Mouse (Mus musculus) myocyte (in vitro differentiated cells): Measurements from ENCODE around the gene Als2. TPM values are rescaled to one million over a fixed set of nuclear protein-coding genes. Genes with fewer than 3 reads are reported as not detected.

Source experiments
- H3K27me3 ChIP-seq: one replicate; pipeline ENCODE4 v1.6.1; 2011; ENCODE audit not compliant: control insufficient read depth, insufficient read depth, insufficient read length
- H3K36me3 ChIP-seq: one replicate; pipeline ENCODE4 v1.6.1; 2011; ENCODE audit not compliant: control insufficient read depth, insufficient read depth
- H3K4me2 ChIP-seq: one replicate; pipeline ENCODE4 v1.6.1; 2011; ENCODE audit warnings: low read depth, control low read depth
- H3K4me3 ChIP-seq: one replicate; pipeline ENCODE4 v1.5.1; 2011; ENCODE audit warnings: mild to moderate bottlenecking, control low read depth, moderate library complexity
- H3K79me2 ChIP-seq: one replicate; pipeline ENCODE4 v1.6.1; 2011; ENCODE audit not compliant: control insufficient read depth, insufficient read depth
- H3ac ChIP-seq: one replicate; pipeline ENCODE4 v1.6.1; 2011; ENCODE audit not compliant: control insufficient read depth, insufficient read length
- CEBPB ChIP-seq: IDR thresholded peaks from 2 replicates; pipeline ENCODE4 v1.6.1; 2011; ENCODE audit warnings: mild to moderate bottlenecking, moderate library complexity; ENCODE audit not compliant: poor library complexity, insufficient read depth, severe bottlenecking
- E2F4 ChIP-seq: IDR thresholded peaks from one replicate; pipeline ENCODE4 v1.6.1; 2011; ENCODE audit warnings: mild to moderate bottlenecking, control low read depth, moderate library complexity; ENCODE audit not compliant: insufficient read depth
- MAX ChIP-seq: IDR thresholded peaks from one replicate; pipeline ENCODE4 v1.6.1; 2011; ENCODE audit warnings: low read depth, mild to moderate bottlenecking, control low read depth
- MYOD1 ChIP-seq, 3 experiments: IDR thresholded peaks; one replicate each; pipeline ENCODE4 v1.6.1; 2011; ENCODE audit warnings: control low read depth in 2 of 3, low read depth in 2 of 3, mild to moderate bottlenecking in 2 of 3, moderate library complexity in 1 of 3; ENCODE audit not compliant: insufficient read length in 2 of 3, control insufficient read depth in 1 of 3
- MYOG ChIP-seq, 3 experiments: IDR thresholded peaks; one replicate each; pipeline ENCODE4 v1.6.1; 2011; ENCODE audit warnings: control low read depth in 2 of 3, low read depth in 2 of 3, mild to moderate bottlenecking in 2 of 3; ENCODE audit not compliant: insufficient read length in 2 of 3, control insufficient read depth in 1 of 3, insufficient read depth in 1 of 3
- POLR2A ChIP-seq: IDR thresholded peaks from one replicate; pipeline ENCODE4 v1.6.1; 2011; ENCODE audit warnings: low read depth, mild to moderate bottlenecking, control low read depth, moderate library complexity; ENCODE audit not compliant: insufficient read length
- POLR2AphosphoS2 ChIP-seq: IDR thresholded peaks from one replicate; pipeline ENCODE4 v1.6.1; 2011; ENCODE audit warnings: low read depth, control low read depth; ENCODE audit not compliant: insufficient read length
- REST ChIP-seq: IDR thresholded peaks from one replicate; pipeline ENCODE4 v1.6.1; 2011; ENCODE audit warnings: mild to moderate bottlenecking, control low read depth, moderate library complexity; ENCODE audit not compliant: insufficient read depth, insufficient read length
- SRF ChIP-seq: IDR thresholded peaks from one replicate; pipeline ENCODE4 v1.6.1; 2011; ENCODE audit warnings: low read depth; ENCODE audit not compliant: control insufficient read depth, insufficient read length
- TCF12 ChIP-seq: IDR thresholded peaks from one replicate; pipeline ENCODE4 v1.6.1; 2011; ENCODE audit warnings: mild to moderate bottlenecking, control low read depth; ENCODE audit not compliant: poor library complexity, insufficient read depth, severe bottlenecking
- TCF3 ChIP-seq: IDR thresholded peaks from one replicate; pipeline ENCODE4 v1.6.1; 2011; ENCODE audit warnings: low read depth, control low read depth; ENCODE audit not compliant: insufficient read length
- USF1 ChIP-seq: IDR thresholded peaks from one replicate; pipeline ENCODE4 v1.6.1; 2011; ENCODE audit warnings: low read depth, mild to moderate bottlenecking, control low read depth, moderate library complexity
- polyA plus RNA-seq: library from polyadenylated mRNA; unstranded; fragments of >200 nt; fragmentation: generic; extraction: Trizol; gene quantifications from one replicate; pipeline ENCODE4 v1.2.1, GENCODE M21; 2012; ENCODE audit warnings: missing spikeins

The Als2 gene
- polyA plus RNA-seq, 1 experiment = 7.8 TPM

DNA sequence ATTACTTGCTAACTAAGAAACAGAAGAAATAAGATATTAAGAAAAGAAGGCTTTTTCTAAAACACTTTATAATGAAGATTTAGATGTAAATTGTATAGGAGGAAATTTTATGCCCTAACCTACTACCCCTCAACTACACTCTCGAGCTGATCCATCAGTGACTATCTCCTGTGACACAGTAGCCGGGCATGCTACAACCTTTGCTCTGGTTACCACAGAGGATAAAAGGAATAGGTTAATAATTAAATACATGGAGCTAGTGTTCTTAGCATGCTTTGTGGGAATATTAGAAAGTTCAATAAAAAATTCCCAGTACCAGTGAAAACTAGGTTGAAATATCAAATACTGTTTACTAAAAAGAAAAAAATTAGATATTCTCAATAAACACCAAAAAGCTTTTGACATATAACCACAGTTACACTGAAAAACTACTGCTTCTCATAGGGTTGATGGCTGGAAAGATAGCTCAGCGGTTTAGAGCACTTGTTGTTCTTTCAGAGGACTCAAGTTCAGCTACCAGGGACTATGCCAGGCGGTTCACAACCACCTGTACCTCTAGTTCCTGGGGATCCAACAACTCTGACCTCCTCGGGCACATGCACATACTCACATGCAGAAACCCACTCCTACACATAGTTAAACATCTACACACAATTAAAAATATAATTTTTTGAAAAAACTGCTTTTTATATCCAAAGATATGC is 24.8 kb downstream of the Als2 start:
- no peak overlapping the region for H3K4me2 ChIP-seq
- no peak for TF ChIP-seq CEBPB
- H3K4me3 ChIP-seq = no peak overlapping the region
- no peaks in the 10 kb centered on the region for H3K79me2 ChIP-seq
- peaks cover 9% of the 10 kb centered on the region for H3K36me3 ChIP-seq
- no peak overlapping the region for H3ac ChIP-seq
- no peaks in the 10 kb centered on the region for H3K27me3 ChIP-seq

DNA sequence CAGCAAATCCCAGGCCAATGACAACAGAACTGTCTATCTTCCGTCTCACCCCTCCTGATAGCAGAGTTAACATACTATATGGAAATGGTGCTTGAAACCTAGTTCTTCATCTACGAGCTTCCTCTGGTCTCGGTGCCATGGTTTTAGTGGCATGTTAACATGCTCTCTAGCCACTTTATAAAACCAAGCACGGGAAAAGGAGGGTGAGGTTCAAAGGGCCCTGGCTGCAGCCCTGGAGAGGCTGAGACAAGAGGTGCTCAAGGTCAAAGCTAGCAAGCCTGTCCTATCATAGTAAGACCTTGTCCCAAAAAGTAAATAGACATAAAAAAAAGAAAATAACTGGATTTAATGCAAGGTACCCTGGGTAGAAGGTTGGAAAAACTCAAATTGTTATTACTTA is 25.4 kb downstream of the Als2 start:
- no peak overlapping the region for H3K4me2 ChIP-seq
- no peaks in the 10 kb centered on the region for H3K27me3 ChIP-seq
- H3K79me2 ChIP-seq = no peaks in the 10 kb centered on the region
- H3ac ChIP-seq = no peak overlapping the region
- no peak overlapping the region for H3K4me3 ChIP-seq
- H3K36me3 ChIP-seq = peaks cover 9% of the 10 kb centered on the region
- TF ChIP-seq POLR2AphosphoS2 = no peak
- no peak for TF ChIP-seq USF1
- TF ChIP-seq E2F4 = no peak
- TF ChIP-seq CEBPB = no peak
- no peak for TF ChIP-seq MYOG (IDR thresholded peaks at IDR 0.05; ENCODE audit: control insufficient read depth in 1 of 3, insufficient read depth in 1 of 3, insufficient read length in 2 of 3, low read depth in 2 of 3)
- TF ChIP-seq SRF = no peak
- TF ChIP-seq MAX = no peak
- TF ChIP-seq POLR2A = no peak

DNA sequence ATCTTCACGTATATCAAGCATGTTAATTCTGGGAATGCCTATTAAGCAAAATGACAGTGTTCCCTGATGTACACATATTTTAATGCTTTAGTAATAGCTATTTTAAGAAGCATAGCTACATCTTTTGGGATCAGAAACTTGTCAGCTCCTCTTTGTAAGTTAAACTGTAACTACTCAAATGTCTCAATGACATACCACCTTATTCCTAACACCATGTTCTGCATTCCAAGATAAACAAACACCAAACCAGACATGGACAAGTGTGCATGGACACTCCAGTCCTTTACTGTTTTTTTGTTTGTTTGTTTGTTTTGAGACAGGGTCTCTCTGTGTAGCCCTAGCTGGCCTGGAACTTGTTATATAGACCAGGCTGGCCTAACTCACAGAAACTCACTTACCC is 28.7 kb downstream of the Als2 start:
- H3ac ChIP-seq = no peak overlapping the region
- no peaks in the 10 kb centered on the region for H3K79me2 ChIP-seq
- TF ChIP-seq POLR2AphosphoS2 = no peak
- TF ChIP-seq MYOD1 (IDR thresholded peaks at IDR 0.05; ENCODE audit: control insufficient read depth in 1 of 3, insufficient read length in 2 of 3, low read depth in 2 of 3) = no peak
- no peak for TF ChIP-seq REST
- no peak for TF ChIP-seq TCF12
- no peak for TF ChIP-seq TCF3
- TF ChIP-seq MYOG (IDR thresholded peaks at IDR 0.05; ENCODE audit: control insufficient read depth in 1 of 3, insufficient read depth in 1 of 3, insufficient read length in 2 of 3, low read depth in 2 of 3) = no peak
- TF ChIP-seq USF1 = no peak
- TF ChIP-seq POLR2A = no peak
- TF ChIP-seq MAX = no peak
- no peak for TF ChIP-seq SRF
- no peak for TF ChIP-seq E2F4
- no peak for TF ChIP-seq CEBPB
- no peak overlapping the region for H3K4me3 ChIP-seq
- peaks cover 20% of the 10 kb centered on the region for H3K36me3 ChIP-seq
- no peaks in the 10 kb centered on the region for H3K27me3 ChIP-seq
- no peak overlapping the region for H3K4me2 ChIP-seq

DNA sequence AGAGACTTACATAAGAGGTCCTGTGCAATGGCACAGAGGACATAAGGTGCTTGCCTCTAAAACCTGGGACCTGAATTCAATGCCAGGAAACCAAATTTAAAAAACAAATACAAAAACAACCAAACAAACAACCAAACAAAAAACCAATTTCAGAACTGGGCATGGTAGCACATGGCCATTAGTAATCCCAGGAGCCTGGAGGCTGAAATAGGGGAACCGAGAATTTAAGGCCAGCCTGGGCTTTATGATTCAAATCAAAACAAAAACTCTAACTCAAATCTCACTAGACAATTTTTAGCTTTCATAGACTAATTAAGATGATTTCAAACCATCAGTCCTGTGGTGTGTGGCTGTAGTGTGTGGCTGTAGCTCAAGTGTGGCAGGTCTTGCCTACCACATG is 32.5 kb downstream of the Als2 start:
- no peaks in the 10 kb centered on the region for H3K79me2 ChIP-seq
- no peaks in the 10 kb centered on the region for H3K27me3 ChIP-seq
- H3K4me3 ChIP-seq = no peak overlapping the region
- no peak for TF ChIP-seq POLR2A
- TF ChIP-seq SRF = no peak
- no peak for TF ChIP-seq REST
- no peak for TF ChIP-seq MYOG (IDR thresholded peaks at IDR 0.05; ENCODE audit: control insufficient read depth in 1 of 3, insufficient read depth in 1 of 3, insufficient read length in 2 of 3, low read depth in 2 of 3)
- no peak overlapping the region for H3K4me2 ChIP-seq
- H3K36me3 ChIP-seq = peaks cover 26% of the 10 kb centered on the region
- H3ac ChIP-seq = no peak overlapping the region

DNA sequence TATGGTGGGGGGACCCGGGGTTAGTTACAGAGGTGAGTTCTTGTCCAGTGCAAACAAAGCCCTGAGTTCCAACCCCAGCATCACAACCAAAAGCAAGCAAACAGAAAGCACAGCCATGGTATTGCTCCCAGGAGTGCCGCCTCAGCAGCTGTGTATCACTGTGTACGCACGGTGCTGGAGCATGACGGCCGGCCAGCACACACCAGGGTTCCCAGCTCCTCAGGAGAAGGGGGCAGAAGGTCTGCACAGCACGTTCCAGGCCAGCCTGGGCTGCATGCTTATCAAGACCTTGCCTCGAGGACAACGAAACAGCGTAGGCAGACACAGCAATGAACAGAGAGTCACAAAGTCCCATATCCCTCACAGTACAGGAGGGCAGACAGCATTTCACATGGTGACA is 34.7 kb downstream of the Als2 start:
- no peak overlapping the region for H3K4me2 ChIP-seq
- no peak overlapping the region for H3ac ChIP-seq
- H3K4me3 ChIP-seq = no peak overlapping the region
- H3K27me3 ChIP-seq = no peaks in the 10 kb centered on the region
- H3K79me2 ChIP-seq = no peaks in the 10 kb centered on the region
- TF ChIP-seq TCF3 (no peak), USF1 (no peak), MAX (no peak), POLR2A (no peak), POLR2AphosphoS2 (no peak), REST (no peak), CEBPB (no peak), TCF12 (no peak), MYOG (IDR thresholded peaks at IDR 0.05; ENCODE audit: control insufficient read depth in 1 of 3, insufficient read depth in 1 of 3, insufficient read length in 2 of 3, low read depth in 2 of 3) (no peak), SRF (no peak), MYOD1 (IDR thresholded peaks at IDR 0.05; ENCODE audit: control insufficient read depth in 1 of 3, insufficient read length in 2 of 3, low read depth in 2 of 3) (no peak), E2F4 (no peak)
- peaks cover 30% of the 10 kb centered on the region for H3K36me3 ChIP-seq
